Mouse (Mus musculus): ENCODE measurements around the gene Gm11009. TPM values are rescaled to one million over a fixed set of nuclear protein-coding genes. Genes with fewer than 3 reads are reported as not detected.
"Not testable (repeated sequence)": the region's sequence is repeated elsewhere in the genome, so short reads cannot be mapped to it uniquely, and the experiment has no call there.

Gm11009 gene
- polyA plus RNA-seq (2016; fragmentation: Nextera tagmentation; extraction: Ambion mirVana), result not detected in 2 replicates

GRCm38 (mm10) chr2:176319394-176319793 is at the start of gene Gm11009:
TSS of gene Gm11009 (minus strand) at chr2:176319494.
- not testable (repeated sequence) for H3K4me1 ChIP-seq; H3K9ac ChIP-seq; H3K27ac ChIP-seq; ATAC-seq (ENCODE audit: low FRiP score); H3K27me3 ChIP-seq; H3K9me3 ChIP-seq; H3K36me3 ChIP-seq (replicated peaks); H3K4me3 ChIP-seq (replicated peaks); H3K4me2 ChIP-seq
- no CpG with 5 or more reads among the region's 2 CpGs for WGBS

Other genes starting within 250 kb of the Gm11009 start
- gene Gm2004, start 169.7 kb downstream of the Gm11009 start, polyA plus RNA-seq (2016; fragmentation: Nextera tagmentation; extraction: Ambion mirVana), result 0.82 and 1.5 TPM in 2 replicates
- 6.0 and 7.0 TPM in 2 replicates for gene 2210418O10Rik, start 92.9 kb downstream of the Gm11009 start, polyA plus RNA-seq (2016; fragmentation: Nextera tagmentation; extraction: Ambion mirVana)
- 10.6 and 13.6 TPM in 2 replicates for gene Gm14435, start 104.1 kb upstream of the Gm11009 start, polyA plus RNA-seq (2016; fragmentation: Nextera tagmentation; extraction: Ambion mirVana)
- gene Gm14434, start 167.3 kb upstream of the Gm11009 start, polyA plus RNA-seq (2016; fragmentation: Nextera tagmentation; extraction: Ambion mirVana), result 7.8 and 14.4 TPM in 2 replicates
- gene Zfp967, start 201.6 kb upstream of the Gm11009 start, polyA plus RNA-seq (2016; fragmentation: Nextera tagmentation; extraction: Ambion mirVana), result not detected in 2 replicates